Mouse (Mus musculus) ovary, postnatal 10 days (tissue): Measurements from ENCODE around the gene Mbd3.

ENCODE experiments used
- DNase-seq: peaks from one replicate; pipeline ENCODE4 v3.0.0; 2022; ENCODE audit warnings: low spot score

Gene Mbd3

DNA sequence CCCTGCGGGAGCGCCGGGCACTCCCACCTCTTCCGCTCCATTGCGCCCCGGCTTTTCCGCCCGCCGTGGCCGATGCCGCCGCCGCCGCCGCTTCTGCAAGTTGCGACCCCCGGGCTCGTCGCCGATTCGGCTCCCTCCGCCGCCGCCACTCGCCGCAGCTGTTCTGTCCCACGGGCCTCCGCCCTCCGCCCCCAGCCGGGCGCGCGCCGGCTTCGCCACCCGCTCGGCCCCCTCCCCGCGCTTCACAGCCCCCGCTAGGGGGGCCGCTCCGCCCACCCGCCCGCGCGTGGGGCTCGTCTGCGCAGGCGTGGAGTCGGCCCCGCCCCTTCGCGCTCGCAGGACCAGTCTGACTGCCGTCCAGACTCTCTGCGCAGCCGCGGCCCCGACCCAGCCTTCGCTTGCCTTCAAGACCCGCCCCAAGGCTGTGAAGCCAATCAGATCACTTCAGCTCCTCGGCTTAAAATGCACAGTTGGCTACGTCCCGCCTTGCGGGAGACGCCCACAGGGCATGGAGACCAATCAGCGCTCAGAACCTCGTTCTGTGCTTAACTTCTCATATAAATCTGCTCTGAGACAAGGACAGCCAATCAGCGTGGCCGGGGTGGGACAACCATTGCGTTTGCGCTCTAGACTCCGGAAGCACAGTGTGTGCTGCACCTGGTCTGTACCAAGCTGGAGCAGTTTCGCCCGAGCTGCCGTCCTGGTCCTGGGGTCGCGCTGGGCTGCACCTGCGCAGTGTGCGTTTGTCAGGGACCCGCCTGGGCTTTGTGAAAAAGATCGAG lies at the start of gene Mbd3:
TSS of gene Mbd3 (minus strand) at position 360 of the 782 bp plus-strand sequence.
- peak; percentile 96 for DNase-seq

DNA sequence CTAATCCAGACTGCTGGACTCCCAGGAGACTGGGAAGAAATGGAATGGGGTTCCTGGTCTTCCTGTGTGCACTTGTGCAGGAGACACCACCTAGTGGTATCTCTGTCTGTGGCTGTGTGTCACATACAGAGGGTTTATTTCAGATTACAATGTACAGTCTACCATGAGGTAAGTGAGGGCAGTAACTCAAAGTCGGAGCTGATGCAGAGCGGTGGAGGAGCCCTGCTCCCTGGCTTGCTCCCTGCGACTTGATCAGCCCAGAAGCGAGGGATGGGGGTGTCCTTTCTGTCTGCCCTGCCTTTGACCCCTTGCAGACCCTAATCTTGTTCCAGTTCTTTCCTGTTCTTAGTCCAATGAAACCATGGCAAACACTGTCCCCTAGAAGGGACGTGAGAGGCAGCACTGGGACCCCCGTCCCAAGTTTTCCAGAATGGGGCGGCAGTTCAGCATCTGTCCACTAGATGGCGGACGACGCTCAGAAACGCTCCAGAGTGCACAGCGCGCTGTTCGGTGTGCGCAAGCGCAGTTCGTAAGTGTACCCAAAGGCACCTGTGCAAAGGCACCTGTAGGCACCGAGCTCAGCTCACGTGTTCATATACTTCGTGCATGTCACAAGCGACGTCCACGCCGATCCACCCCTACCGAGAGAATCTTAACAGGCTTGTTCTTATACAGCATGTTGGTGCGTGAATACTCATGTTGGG lies 46.7 kb upstream of the Mbd3 start:
- DNase-seq, result peak; percentile 61

DNA sequence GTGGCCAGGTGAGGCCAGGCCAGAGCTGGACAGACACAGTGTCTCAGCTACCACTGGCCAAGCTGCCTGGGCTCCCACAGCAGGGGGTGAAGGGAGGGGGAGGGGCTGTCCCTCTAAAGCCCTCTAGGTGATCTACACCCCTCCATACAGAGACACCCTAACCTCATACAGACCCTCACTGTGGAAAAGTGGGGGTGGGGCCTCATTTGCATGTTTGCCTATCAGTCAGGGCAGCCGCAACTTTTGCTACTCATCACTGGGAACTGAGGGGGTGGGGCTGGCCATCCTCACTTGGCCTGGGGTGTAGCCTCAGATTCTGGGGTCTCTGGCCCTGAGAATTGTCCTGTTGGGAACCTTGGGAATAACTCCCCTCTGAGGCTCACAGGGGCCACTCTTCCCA lies 45.7 kb upstream of the Mbd3 start:
- DNase-seq, result no peak

DNA sequence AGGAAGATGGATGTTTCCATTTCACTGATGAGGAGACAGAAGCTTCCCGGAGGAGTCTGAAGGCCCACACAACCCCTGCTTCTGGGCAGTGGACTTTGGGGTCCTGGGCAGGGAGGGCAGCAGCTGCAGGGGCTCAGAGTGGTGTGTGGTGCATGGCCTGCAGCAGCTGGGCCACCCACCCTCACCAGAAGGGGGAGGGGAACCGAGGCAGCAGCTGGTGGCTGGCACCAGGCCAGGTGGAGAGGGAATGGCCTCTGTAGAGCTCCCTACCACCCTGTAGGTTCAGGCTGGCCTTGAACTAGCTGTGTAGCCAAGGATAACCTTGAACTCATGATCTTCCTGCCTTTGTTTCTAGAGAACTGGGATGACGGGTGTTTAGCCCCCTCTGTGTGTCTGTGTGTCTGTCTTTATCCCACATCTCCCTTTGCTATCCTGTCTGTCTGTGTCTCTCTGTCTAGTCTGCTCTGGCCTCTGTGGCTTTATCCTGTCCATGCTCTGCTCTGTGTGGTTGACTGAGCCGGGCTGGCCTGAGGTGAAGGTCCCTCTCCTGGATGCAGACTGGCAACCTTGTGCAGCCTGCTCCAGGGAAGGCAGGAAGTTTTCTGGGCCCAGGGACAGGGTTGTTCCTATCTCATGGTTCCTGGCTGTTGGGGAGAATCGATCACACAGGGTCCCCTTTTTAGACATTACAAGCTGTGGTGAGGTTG lies 45.1 kb upstream of the Mbd3 start:
- DNase-seq, result no peak

DNA sequence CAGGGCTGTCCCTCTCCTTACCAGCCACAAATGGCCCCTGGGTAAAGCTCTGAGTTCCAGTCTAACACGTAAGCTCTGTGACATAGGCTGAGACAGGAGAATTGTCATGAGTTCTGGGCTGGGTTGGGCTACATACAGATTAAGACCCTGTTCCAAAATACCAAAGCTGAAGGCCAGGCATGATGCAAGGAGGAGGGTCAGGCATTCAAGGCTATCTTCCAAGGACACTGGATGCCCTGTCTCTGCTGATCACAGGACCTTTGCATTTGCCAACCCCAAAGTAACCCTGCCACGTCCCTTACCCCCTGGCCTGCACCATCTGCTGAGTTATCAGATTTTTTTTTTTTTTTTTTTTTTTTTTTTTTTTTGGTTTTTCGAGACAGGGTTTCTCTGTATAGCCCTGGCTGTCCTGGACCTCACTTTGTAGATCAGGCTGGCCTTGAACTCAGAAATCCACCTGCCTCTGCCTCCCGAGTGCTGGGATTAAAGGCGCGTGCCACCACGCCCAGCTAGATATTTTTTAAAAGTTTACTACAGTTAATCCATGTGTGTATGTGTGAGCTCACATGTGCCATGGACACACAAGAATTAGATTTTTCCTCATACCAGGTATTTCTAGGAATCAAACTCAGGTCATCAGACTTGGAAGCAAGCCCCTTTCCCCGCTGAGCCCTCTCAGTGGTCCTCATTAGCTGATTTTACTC lies 44.4 kb upstream of the Mbd3 start:
- DNase-seq, result no peak

DNA sequence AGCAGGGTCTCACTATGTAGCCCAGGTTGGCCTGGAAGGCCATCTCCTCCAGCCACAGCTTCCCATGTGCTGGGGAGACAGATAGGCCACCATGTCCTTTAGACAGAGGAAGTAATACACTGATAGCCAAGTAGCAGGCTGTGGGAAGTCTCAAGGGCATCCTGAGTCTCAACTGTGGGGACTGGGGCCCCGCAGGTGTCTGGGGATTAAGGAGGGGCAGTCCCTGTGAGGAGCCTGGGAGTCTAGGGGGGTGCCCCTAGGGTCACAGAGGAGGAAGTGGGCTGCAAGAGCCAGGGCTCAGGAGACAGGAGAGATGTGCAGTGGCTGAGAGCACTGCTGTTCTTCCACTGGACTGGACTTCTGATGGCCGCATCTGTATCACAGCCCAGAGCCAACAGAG lies 43.6 kb upstream of the Mbd3 start:
- DNase-seq, result no peak

DNA sequence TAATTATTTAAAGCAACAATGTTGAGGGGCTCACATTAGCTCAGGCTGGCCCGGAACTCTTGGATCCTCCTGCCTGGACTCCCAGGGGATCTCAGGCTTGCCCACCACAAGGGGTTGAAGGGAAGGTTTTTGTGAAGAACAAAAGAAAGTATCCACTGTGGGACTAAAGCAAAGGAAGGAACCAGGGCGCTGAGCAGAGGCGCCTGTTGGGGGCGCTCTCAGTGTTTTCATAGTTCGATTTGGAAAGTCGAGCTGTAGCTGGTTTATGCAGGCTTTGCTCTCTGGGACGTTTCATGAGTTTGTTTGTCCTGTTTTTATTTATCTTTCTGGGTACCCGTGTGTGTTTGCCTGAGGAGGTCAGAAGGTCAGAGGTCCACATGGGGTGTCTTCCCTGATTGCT lies 42.2 kb upstream of the Mbd3 start:
- DNase-seq, result no peak

DNA sequence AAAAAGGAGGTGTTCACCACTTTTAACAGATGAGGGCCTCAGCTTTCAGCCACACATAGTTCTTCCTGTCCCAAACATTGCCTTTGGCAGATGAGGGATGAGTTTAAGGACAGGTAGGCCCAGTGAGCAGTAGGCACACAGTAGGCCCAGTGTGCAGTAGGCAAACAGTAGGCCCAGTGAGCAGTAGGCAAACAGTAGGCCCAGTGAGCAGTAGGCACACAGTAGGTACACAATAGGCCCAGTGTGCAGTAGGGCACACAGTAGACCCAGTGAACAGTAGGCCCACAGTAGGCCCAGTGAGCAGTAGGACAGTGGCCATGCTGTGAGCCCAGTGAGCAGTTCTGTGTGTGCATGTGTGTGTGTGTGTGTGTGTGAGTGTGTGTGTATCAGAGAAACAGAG lies 40.7 kb upstream of the Mbd3 start:
- DNase-seq, result no peak

DNA sequence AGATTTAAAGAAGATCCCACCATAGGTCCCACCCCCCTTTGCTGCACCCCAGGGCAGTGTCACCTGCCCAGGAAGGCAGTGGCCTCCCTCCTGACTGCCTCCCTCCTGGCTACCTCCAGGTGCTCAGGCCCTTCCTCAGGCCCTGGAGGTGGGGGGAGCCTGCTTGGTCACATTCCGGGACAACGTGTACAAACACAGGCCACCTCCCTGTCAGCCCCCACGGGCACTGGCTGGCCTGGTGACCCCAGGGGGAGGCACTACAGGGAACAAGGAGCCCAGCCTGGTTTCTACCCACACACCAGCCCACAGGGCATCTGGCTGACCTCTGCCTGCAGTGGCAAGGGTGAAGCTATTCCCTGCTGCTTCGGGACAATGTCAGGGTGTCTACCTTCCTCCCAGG lies 38.6 kb upstream of the Mbd3 start:
- DNase-seq, result no peak

DNA sequence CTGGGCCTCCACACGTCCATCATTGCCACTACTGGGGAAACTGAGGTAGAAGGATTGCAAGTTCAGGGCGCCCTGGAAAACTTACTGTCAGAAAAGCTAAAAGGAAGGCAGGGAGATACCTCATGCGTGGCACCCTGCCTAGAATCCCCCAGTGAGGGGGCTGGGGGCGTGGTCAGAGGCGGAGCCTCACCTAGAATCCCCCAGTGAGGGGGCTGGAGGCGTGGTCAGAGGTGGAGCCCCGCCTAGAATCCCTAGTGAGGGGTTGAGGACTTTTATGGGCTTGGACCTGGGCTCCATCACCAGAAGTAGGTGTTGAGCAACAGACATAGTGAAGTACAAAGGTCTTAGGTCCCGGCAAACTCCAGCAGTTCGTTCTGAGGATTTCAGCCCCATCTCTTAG lies 36.9 kb upstream of the Mbd3 start:
- peak; percentile 29 for DNase-seq

DNA sequence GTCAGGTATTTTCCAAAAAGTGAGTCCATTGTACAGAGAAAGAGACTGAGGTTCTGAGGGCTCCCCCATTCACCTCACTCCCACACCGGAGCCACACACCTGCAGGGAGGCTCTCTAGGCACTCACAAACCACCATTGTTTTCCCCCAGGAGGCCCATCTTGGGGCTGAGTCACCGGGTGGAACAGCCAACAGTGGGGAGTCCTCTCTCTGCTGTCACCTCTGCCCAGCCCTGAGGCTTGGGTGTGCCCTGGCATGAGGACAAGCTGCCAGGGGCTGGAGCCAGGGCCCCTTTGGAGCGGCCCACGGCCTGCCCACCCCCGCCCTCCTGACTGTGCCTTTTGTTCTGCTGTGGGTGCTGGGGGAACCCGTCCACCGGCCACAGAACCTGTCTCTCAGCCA lies 36.4 kb upstream of the Mbd3 start:
- DNase-seq, result no peak

DNA sequence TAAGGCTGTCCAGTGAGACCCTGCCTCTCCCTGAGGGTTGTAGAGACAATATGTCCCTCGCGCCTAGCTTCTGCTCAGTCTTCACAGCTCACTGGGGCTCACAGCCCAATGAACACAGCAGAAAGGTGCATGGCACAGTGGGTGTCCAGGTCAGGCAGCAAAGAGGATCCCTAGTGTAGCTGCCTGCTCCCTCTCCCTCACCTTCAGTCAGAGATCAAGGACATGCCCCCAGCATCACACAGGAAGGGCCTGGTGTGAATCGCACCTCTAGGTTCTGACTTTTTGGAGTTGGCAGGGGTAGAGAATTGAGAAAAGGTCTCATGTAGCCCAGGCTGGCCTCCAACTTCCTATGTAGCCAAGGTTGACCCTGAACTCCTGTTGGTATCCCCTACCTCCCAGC lies 35.5 kb upstream of the Mbd3 start:
- no peak for DNase-seq

DNA sequence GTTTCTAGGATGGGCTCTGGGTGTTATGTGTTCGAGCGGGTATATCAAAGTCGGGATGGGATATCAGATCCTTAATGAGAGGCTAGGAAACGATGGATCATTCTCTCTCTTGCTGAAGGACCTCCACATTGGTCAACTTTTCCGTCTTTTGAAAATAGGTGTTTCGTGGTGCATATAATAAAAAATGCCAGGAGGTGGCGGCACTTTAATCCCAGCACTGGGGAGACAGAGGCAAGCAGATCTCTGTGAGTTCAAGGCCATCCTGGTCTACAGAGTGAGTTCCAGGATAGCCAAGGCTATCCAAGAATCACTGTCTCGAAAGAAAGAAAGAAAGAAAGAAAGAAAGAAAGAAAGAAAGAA lies 34.9 kb upstream of the Mbd3 start:
- no peak for DNase-seq

DNA sequence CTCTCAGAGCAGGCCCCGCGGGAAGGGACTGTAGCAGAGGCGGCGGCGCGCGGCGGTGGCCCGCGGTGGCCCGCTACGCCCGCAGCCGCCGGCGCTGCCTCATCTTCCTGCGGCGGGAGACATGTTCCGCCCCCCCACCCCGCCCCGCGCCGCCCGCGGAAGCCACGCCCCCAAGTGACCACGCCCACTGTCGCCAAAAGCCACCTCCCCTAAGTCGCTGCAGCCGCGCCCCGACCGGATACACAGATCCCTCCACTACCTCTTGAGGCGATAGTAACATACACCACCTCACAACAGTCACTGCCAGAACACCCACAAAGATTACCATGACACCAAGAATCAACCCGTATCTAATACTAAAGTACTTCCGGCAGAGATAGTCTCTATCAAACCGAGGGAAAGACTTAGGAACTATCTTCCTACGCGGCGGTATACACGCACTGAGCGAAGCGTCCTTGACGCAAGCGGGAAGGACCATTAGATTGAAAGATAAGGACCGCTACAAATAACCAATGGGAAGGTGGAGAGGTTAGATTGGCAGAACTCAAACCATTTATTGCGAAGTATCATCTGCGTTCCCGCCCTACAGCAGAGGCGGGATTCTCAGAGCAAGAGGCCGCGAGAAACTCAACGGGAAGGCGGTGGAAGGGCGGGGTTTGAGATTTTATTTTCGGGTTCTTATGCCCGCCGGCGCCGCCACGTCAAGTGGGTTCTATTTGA lies 34.3 kb upstream of the Mbd3 start, which contains the start of gene Tcf3:
TSS of gene Tcf3 (minus strand) at position 135 of the 720 bp plus-strand sequence.
- peak; percentile 87 for DNase-seq

DNA sequence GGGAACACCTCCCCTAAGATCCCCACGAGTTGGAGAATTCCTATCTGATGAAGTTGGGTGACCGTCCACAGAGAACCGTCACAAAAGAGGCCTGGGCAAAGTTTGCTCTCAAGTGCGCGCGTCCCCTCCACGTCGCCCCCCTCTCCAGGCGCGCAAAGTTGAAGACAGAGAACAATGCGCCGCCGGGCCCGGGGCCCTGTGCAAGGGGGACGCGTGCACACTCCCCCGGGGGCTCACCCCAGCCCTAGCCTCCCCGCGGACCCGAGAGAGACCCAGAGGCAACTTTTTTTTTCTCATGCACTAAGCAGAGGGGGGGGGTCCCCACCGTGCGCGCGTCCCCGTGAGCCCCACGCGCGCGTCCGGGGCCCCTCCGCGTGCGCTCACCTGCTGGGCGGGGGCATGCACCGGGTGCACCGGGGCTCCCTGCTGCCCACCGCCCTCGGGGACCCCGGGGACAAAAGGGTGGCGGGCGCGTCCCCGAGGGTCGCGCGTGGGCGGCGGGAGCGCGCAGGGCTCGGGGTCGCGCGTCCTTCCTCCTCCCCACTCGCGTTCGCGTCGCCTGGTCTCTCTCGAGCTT lies 33.7 kb upstream of the Mbd3 start:
- peak; percentile 45 for DNase-seq

DNA sequence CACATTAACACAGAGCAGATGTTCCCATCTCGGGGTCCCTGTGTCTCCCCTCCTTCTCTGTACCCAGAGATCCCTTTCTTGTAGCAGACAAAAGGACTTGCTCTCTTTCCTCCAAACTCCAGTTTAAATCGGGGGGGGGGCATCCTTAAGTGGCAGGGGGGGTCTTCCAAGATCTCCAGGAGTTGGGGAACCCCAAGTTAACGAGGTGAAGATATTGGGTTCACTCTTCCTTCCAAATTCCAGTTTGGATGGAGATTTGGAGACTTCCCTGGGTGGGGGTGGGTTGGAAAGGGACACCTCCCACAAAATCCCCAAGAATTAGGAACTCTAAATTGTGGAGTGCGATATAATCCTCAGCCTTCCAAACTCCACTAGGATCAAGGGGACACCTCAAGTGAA lies 33.0 kb upstream of the Mbd3 start:
- DNase-seq, result no peak

DNA sequence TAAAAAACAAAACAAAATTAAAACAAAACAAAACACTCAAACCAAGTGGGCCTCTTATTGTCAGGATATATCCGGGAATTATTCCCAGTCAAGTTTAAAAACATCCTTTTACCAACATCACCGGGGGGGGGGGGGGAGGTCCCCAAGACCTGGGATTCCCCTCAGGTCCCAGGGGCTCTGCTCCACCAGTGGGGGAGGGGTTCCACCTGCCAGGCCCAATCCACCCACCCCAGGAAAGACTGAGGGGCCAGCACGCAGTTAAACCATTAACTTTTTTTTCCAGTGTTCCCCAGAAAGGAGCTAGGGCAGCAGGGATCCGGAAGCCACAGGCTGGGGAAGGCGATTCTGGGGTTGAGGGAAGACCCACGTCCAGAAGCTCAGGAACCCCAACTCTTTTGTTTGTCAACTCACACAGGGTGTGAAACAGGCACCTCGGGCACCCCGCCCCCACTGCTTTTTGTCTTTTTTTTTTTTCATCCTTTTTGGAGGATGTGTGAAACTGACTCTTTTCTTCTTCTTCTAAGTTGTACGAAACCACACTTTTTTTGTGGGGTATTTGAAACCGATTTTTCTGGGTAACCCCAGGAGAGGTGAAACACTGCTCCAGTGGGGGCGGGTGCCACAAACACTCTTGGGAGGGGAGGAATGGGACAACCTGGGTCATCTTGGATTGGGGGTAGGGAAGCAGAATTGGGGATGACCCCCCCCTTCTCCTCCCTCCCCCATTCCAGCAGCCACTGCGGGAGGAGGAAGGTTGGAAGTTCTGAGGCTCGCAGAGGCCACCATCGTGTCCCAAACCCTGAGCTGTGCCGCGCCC lies 32.4 kb upstream of the Mbd3 start:
- DNase-seq, result no peak

DNA sequence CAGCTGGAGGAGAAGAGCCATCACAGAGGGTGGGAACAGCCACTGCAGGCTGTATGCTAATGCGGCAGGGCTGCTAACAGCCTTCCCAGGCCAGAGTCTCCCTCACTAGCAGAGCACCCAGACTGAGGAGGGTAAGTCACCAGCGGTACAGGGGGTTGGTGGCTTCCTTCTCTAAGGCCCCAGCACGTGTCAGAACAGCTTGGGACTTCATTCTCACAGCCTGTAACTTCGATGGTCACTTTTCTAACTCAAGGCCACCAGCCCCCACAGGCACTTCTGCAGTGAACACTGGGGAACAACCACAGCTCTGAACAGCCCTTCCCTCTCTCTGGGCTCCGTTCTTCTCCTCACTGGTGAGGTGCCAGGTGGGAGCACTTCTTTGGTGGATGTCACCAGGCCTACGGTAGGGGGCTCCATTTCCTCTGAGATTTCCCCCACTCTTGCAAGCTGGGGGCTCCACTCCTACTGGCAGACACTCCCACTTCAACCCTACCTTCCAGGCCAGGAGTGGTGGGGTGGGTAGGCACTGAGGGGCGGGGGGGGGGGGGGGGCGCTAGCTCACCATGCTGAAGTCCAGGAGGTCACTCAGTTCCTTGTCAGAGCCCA lies 31.1 kb upstream of the Mbd3 start:
- no peak for DNase-seq

DNA sequence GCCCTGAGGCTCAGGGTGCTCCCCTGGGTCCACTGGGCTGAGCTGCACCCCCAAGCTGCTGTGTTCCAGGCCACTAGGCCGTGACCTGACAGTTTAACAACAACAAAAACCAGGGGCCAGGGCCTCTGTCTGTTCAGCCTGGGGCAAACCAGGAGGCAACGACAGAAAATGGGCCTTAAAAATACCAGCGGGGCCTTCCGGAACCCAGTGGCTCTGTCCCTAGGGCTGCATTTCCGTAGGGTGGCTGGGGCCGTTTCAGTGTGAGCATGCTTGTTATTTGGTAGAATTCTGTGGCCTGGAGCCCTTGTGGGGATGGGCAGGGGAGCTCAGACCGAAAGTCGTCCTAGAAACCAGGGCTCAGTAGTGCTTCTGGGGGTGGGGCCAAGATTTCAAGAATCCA lies 30.4 kb upstream of the Mbd3 start:
- DNase-seq, result no peak

DNA sequence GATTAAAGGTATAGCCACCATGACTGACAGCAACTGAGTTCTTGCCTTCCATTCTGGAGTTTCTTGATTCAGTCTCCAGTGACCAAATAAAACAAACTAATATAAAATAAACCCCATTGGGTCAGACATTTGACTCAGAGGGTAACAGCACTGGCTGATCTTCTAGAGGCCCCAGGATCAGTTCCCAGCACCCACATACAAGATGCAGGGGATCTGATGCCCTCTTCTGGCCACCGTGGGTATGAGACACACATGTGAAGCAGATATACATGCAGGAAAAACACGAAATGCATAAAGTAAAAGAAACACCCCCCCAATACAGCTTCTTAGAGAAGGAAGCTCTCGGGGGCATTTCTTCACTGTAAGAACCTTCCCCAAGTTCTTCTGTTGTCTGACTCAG lies 25.7 kb upstream of the Mbd3 start:
- DNase-seq, result no peak
